Mouse (Mus musculus) WW6 (cell line): Measurements from ENCODE around the gene Chst11.

Source experiments
- DNase-seq: peaks from one replicate; pipeline ENCODE4 v3.0.0-alpha.2; 2013; ENCODE audit warnings: low read depth, low spot score

Gene Chst11

GRCm38 (mm10) chr10:83210122-83210521 lies 224.8 kb downstream of the Chst11 start:
- DNase-seq = no peak

DNA sequence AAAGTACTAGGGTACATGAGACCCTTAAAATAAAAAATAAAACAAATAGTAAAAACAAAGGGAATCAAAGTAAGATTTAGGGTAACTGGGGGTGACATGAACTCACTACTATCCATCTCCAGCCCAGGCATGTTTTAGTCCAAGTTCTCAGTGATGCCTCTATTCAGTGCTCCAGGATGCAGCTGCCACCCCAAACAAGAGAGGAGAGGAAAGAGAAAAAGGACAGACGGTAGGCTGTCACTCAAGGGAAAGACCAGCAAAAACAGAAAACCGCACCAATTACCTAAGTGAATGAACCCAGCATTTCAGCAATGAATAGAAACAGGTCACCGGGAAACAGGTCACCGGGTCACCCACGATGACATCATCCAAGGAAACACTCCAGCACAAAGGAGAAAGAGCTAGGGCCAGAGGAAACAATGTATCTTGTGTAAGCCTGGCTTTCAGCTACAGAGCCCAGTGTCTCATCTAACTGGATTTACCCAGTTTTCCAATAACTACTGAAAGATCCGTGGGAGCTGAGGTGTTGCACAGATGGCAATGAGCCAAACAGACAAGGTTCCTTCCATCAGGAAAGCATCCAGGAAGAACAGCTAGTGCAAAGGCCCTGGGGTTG lies 225.8 kb downstream of the Chst11 start:
- DNase-seq = no peak

DNA sequence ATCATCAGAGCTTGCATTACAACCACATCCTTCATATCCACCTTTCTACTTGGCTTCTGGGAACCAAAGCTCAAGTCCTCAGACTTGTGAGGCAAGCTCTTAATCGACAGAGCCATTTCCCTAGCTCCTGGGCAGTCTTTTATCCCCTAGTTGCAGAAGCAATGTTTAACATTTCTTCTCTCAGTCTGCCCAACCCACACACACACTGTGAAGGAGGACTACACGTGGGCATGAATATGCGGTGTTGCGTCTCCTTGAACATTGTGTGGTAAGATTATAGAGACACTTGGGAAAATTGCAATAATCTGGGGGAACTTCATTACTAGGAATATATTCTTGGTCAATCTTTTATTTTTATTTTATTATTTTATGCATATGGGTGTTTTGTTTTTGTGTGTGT lies 227.3 kb downstream of the Chst11 start:
- no peak for DNase-seq

DNA sequence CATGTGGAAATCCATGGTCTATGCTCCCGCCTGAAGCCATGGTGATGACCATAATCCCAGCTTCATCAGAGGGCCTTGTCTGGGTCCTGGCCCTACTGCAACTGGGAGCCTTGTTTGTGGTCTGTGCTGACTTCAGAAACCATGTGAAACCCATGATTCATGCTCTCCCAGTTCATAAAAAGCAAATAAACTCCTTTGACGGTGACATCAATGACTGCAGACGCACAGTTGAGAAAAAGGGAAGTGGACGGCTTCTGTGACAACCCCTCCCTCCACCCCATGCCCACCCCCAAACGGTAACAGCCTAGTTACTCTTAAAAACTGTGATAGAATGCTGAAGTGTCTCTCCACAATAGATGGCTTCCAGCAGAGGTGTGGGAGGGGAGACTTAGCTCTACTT lies 230.3 kb downstream of the Chst11 start:
- DNase-seq = no peak

GRCm38 (mm10) chr10:83217256-83217655 lies 232.0 kb downstream of the Chst11 start:
- no peak for DNase-seq

- DNase-seq = no peak
Measured at GRCm38 (mm10) chr10:83218778-83219177, 233.5 kb downstream of the Chst11 start.

- peak; percentile 47 for DNase-seq
Measured at GRCm38 (mm10) chr10:83219729-83220128, 234.4 kb downstream of the Chst11 start.

DNA sequence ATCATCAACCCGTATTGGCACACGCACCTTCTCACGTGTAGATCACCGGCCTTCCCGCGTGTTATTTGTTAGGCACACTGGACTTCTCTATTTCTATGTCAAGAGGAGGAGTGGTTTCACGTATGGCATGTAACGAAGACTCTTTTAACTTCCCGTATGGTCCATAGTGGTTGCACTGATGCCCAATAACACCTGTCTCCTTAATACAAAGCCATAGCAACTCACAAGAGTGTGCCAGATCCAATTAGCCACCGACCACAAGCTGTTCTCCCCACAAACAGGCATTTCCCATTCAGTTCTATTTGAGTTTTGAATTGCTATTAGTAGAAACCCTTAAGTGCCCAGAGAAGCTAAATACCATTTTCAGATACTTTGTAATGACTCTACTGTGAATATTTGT lies 234.9 kb downstream of the Chst11 start:
- no peak for DNase-seq

- DNase-seq = no peak
Measured at GRCm38 (mm10) chr10:83220847-83221246, 235.5 kb downstream of the Chst11 start.

DNA sequence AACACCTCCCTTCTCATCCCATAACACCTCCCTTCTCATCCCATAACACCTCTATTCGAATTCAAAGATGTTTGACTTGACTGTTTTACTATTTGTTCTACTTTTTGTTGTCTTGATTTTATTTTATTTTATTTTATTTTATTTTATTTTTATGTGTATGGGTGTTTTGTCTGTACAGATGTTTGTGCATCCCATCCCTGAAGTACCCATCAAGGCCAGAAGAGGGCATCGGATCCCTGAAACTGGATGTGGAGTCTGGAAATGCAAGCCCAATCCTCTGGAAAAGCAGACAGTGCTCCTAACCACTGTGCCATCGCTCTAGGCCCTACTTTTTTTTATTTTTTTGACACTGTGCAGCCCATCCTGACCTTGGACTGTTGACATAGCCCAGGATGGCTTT lies 239.7 kb downstream of the Chst11 start:
- DNase-seq = peak; percentile 14

- DNase-seq = no peak
Measured at GRCm38 (mm10) chr10:83228626-83229025, 243.3 kb downstream of the Chst11 start.

DNA sequence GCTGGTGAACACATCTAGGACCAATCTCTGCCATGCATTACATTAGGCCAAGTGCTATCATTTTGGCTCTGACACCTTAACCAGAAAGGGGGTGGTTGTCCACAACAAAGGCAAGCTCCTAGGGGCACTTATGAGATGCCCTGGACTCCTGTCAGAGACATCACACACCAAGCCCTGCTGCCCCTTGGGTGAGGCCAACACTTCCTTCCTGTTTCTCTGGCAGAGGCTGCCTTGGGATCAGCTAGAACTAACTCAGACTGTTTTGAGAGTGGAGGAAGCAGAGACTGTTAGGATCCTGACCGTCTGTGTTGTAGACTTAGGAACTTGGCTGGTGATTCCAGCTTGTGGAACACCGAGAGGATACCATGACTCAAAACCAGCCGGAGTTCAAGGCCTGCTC lies 248.7 kb downstream of the Chst11 start:
- no peak for DNase-seq

DNA sequence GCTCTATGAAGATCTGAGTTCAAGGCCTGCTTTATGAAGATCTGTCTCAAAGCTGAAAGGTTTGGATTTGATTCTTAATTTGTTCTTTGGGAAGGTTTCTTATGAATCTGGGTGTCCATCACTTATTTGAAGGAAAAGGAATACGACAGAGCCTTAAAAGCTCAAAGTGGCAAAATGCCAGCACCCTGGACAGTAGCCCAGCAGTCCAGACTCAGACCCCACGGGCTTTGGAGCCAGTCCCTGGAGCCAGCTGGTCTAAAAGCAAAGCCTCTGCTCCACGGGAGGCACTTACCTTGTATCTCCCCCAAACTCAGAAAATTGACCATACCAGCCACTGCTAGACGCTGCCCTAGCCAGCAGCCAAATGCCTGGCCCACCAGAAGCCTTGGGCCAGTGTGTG lies 249.1 kb downstream of the Chst11 start:
- no peak for DNase-seq

GRCm38 (mm10) chr10:83242106-83242686 lies 256.9 kb downstream of the Chst11 start:
- no peak for DNase-seq

GRCm38 (mm10) chr10:83244131-83244530 lies 258.8 kb downstream of the Chst11 start:
- DNase-seq = no peak
